Mouse (Mus musculus) spleen, adult 18-20 months (tissue): ENCODE data around the gene Arl4c.

Source experiments
- DNase-seq, 2 experiments: peaks; one replicate each; pipeline ENCODE4 v3.0.0; 2022; ENCODE audit warnings: mixed read lengths in 2 of 2

The Arl4c gene

GRCm38 (mm10) chr1:88701870-88702661, at the start of gene Arl4c:
Gene Arl4c, minus strand, starts transcription at chr1:88702221.
- peak; percentile 72 to 79 for DNase-seq

GRCm38 (mm10) chr1:88751332-88751731, 49.3 kb upstream of the Arl4c start:
- DNase-seq, result no peak

GRCm38 (mm10) chr1:88750576-88750975, 48.6 kb upstream of the Arl4c start:
- no peak for DNase-seq

- DNase-seq, result no peak
Observed at GRCm38 (mm10) chr1:88750126-88750525, 48.1 kb upstream of the Arl4c start.

- DNase-seq, result no peak
Observed at GRCm38 (mm10) chr1:88749106-88749505, 47.1 kb upstream of the Arl4c start.

- DNase-seq, result peak; percentile 29 to 54
Observed at GRCm38 (mm10) chr1:88745256-88745655, 43.2 kb upstream of the Arl4c start.

- DNase-seq, result no peak
Observed at GRCm38 (mm10) chr1:88744261-88744660, 42.2 kb upstream of the Arl4c start.

- peak in 1 of 2 experiments; percentile 17 for DNase-seq
Observed at GRCm38 (mm10) chr1:88742372-88742771, 40.4 kb upstream of the Arl4c start.

GRCm38 (mm10) chr1:88739546-88739945, 37.5 kb upstream of the Arl4c start:
- no peak for DNase-seq

- DNase-seq, result no peak
Observed at GRCm38 (mm10) chr1:88738931-88739330, 36.9 kb upstream of the Arl4c start.

GRCm38 (mm10) chr1:88729496-88729895, 27.5 kb upstream of the Arl4c start:
- no peak for DNase-seq

- no peak for DNase-seq
Observed at GRCm38 (mm10) chr1:88727369-88727768, 25.3 kb upstream of the Arl4c start.

GRCm38 (mm10) chr1:88725716-88726115, 23.7 kb upstream of the Arl4c start:
- DNase-seq, result no peak

- no peak for DNase-seq
Observed at GRCm38 (mm10) chr1:88720626-88721229, 18.7 kb upstream of the Arl4c start.

GRCm38 (mm10) chr1:88718563-88718962, 16.5 kb upstream of the Arl4c start:
- no peak for DNase-seq

GRCm38 (mm10) chr1:88717736-88718135, 15.7 kb upstream of the Arl4c start:
- DNase-seq, result no peak

- DNase-seq, result no peak
Observed at GRCm38 (mm10) chr1:88712011-88712410, 10.0 kb upstream of the Arl4c start.

GRCm38 (mm10) chr1:88708646-88709305, 6.8 kb upstream of the Arl4c start:
- no peak for DNase-seq

- no peak for DNase-seq
Observed at GRCm38 (mm10) chr1:88708191-88708590, 6.2 kb upstream of the Arl4c start.

GRCm38 (mm10) chr1:88707536-88707935, 5.5 kb upstream of the Arl4c start:
- DNase-seq, result no peak

GRCm38 (mm10) chr1:88705799-88706198, 3.8 kb upstream of the Arl4c start:
- DNase-seq, result peak; percentile 74 to 87

GRCm38 (mm10) chr1:88705050-88705449, 3.0 kb upstream of the Arl4c start:
- peak in 1 of 2 experiments; percentile 56 for DNase-seq

- peak; percentile 26 to 47 for DNase-seq
Observed at GRCm38 (mm10) chr1:88700961-88701861, 810 bp downstream of the Arl4c start.
